Mouse (Mus musculus) embryonic fibroblast, embryonic 13.5 days (primary cell): ENCODE data around the gene Optc.

Experiments used
- CTCF ChIP-seq: IDR thresholded peaks from 2 replicates; pipeline ENCODE4 v1.5.1; 2011; ENCODE audit warnings: mild to moderate bottlenecking, control low read depth, low read length, moderate library complexity, borderline replicate concordance; ENCODE audit not compliant: insufficient read depth
- POLR2A ChIP-seq: IDR thresholded peaks from 2 replicates; pipeline ENCODE4 v1.6.1; 2011; ENCODE audit warnings: low read depth, mild to moderate bottlenecking, control low read depth, low read length, moderate library complexity

DNA sequence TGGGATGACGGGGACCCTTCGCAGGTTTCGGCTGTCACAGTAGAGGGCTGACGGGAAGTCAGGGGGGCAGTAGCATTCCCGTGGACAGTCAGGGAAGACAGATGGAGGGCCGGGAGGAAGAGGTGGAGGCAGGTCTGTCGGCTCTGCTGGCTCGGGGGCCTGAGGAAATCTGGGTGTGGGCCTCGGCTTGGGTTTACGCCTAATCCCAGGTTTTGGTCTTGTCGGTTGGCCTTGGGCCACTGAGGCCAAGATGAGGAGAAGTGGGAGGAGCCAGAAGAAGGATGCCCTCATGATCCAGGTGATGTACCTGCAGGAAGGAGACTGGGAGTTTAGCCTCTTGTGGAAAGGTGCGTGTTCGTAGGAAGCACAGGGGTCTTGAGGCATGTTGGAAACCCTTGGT lies 7.3 kb upstream of the Optc start:
- TF ChIP-seq CTCF (no peak), POLR2A (no peak)
